Mouse (Mus musculus) stomach, postnatal 0 days (tissue): Measurements from ENCODE around the gene Gatad2b. TPM values are rescaled to one million over a fixed set of nuclear protein-coding genes. Genes with fewer than 3 reads are reported as not detected.

Experiments used
- ATAC-seq: fragments of 200-750 bp; cut with Nextera tagmentation; 2 replicates; pipeline ENCODE4 v1.8.0; 2017; ENCODE audit not compliant: low FRiP score, low TSS enrichment
- DNase-seq: peaks from one replicate; pipeline ENCODE4 v3.0.0-alpha.2; 2016; ENCODE audit warnings: low spot score
- H3K27ac ChIP-seq: fragments of 300-500 bp; sonication (generic); replicated peaks from 2 replicates; pipeline ENCODE4 v1.5.1; 2014; ENCODE audit warnings: mild to moderate bottlenecking, control low read depth
- H3K27me3 ChIP-seq: fragments of 300-500 bp; sonication (generic); 2 replicates; pipeline ENCODE4 v1.6.1; 2014; ENCODE audit warnings: low read length; ENCODE audit not compliant: control insufficient read depth, insufficient read depth
- H3K36me3 ChIP-seq: fragments of 300-500 bp; sonication (generic); 2 replicates; pipeline ENCODE4 v1.6.1; 2014; ENCODE audit warnings: low read length, mixed read lengths; ENCODE audit not compliant: control insufficient read depth, insufficient read depth
- H3K4me1 ChIP-seq: fragments of 300-500 bp; sonication (generic); replicated peaks from 2 replicates; pipeline ENCODE4 v1.6.1; 2014; ENCODE audit warnings: antibody characterized with exemption; ENCODE audit not compliant: control insufficient read depth, insufficient read depth
- H3K4me2 ChIP-seq: fragments of 300-500 bp; sonication (generic); replicated peaks from 2 replicates; pipeline ENCODE4 v1.6.1; 2014; ENCODE audit warnings: low read depth, mild to moderate bottlenecking, control low read depth, moderate library complexity
- H3K4me3 ChIP-seq: fragments of 300-500 bp; sonication (generic); 2 replicates; pipeline ENCODE4 v1.5.1; 2014; ENCODE audit warnings: low read depth, low read length, control low read depth
- H3K9ac ChIP-seq: fragments of 300-500 bp; sonication (generic); 2 replicates; pipeline ENCODE4 v1.6.1; 2014; ENCODE audit warnings: mild to moderate bottlenecking, low read length, control low read depth, mixed read lengths
- H3K9me3 ChIP-seq: fragments of 300-500 bp; sonication (generic); 2 replicates; pipeline ENCODE4 v1.6.1; 2016; ENCODE audit warnings: low read length; ENCODE audit not compliant: control insufficient read depth
- CTCF ChIP-seq: IDR thresholded peaks from 2 replicates; pipeline ENCODE4 v1.5.1; 2016; ENCODE audit warnings: antibody characterized with exemption, low read depth, mild to moderate bottlenecking, moderate library complexity
- EP300 ChIP-seq: optimal IDR thresholded peaks from 2 replicates; pipeline ENCODE3; 2016; ENCODE audit warnings: antibody characterized with exemption
- WGBS: fragments of 180-500 bp; shearing (Covaris S2); extraction: QIAGEN DNeasy Blood & Tissue Kit; methylation state at CpG from one replicate; pipeline ENCODE4 v1.1.7; 2014; 5-methylcytosine and 5-hydroxymethylcytosine counted together
- polyA plus RNA-seq: library from polyadenylated mRNA; unstranded; fragments of >200 nt; fragmentation: Nextera tagmentation; extraction: Ambion mirVana; gene quantifications from 2 replicates; pipeline ENCODE4 v1.2.1, GENCODE M21; 2015

Gatad2b gene
- polyA plus RNA-seq, 1 experiment from 2014 or later, result 4.8 TPM

- TF ChIP-seq EP300 (no peak), CTCF (peak; percentile 43)
- Histone ChIP-seq H3K4me3 (peak overlapping the region; percentile 60), H3K4me2 (peak overlapping the region; percentile 98), H3K4me1 (no peaks in the 10 kb centered on the region), H3K27ac (no peak overlapping the region), H3K9ac (peak overlapping the region; percentile 63), H3K36me3 (peaks cover 14% of the 10 kb centered on the region), H3K27me3 (no peaks in the 10 kb centered on the region), H3K9me3 (no peaks in the 10 kb centered on the region)
- ATAC-seq (peak; percentile 38), DNase-seq (no peak)
- WGBS, result 4% methylated on average over 49 of the region's 53 CpGs
These were observed 95.9 kb downstream of the Gatad2b start for GRCm38 (mm10) chr3:90388726-90389510.

GRCm38 (mm10) chr3:90389511-90390490 is 96.8 kb downstream of the Gatad2b start, which contains the start of gene Slc27a3:
Gene Slc27a3, minus strand, starts transcription at chr3:90389938.
- Histone ChIP-seq H3K27me3 (no peaks in the 10 kb centered on the region), H3K27ac (0 out of 2 replicates have a peak within 1 kb of the TSS, but pooled peaks have one; percentile 49), H3K9me3 (no peaks in the 10 kb centered on the region), H3K4me1 (no peaks in the 10 kb centered on the region), H3K4me3 (peak within 1 kb of the TSS; percentile 60), H3K9ac (peak within 1 kb of the TSS; percentile 63), H3K36me3 (peaks cover 19% of the 10 kb centered on the region), H3K4me2 (peak within 1 kb of the TSS; percentile 98)
- 4% methylated on average over 51 of the region's 55 CpGs for WGBS
- TF ChIP-seq EP300, result no peak
- no peak for TF ChIP-seq CTCF
- DNase-seq (peak; percentile 52), ATAC-seq (peak; percentile 34)

GRCm38 (mm10) chr3:90391004-90391403 is 98.0 kb downstream of the Gatad2b start:
- H3K9ac ChIP-seq, result no peak overlapping the region
- ATAC-seq, result no peak
- H3K27me3 ChIP-seq, result no peaks in the 10 kb centered on the region
- H3K4me3 ChIP-seq, result no peak overlapping the region
- no peak overlapping the region for H3K27ac ChIP-seq
- 56% methylated on average over 4 of the region's 4 CpGs for WGBS
- no peak for DNase-seq
- H3K36me3 ChIP-seq, result peaks cover 26% of the 10 kb centered on the region
- no peaks in the 10 kb centered on the region for H3K9me3 ChIP-seq
- H3K4me1 ChIP-seq, result no peaks in the 10 kb centered on the region
- TF ChIP-seq EP300, result no peak
- TF ChIP-seq CTCF, result no peak
- H3K4me2 ChIP-seq, result no peak overlapping the region

- Histone ChIP-seq H3K4me2 (no peak overlapping the region), H3K4me1 (no peaks in the 10 kb centered on the region), H3K27ac (no peak overlapping the region), H3K9me3 (no peaks in the 10 kb centered on the region), H3K4me3 (no peak overlapping the region), H3K36me3 (peaks cover 26% of the 10 kb centered on the region), H3K27me3 (no peaks in the 10 kb centered on the region), H3K9ac (no peak overlapping the region)
- DNase-seq (no peak), ATAC-seq (no peak)
- TF ChIP-seq CTCF, result no peak
- TF ChIP-seq EP300, result no peak
- 85% methylated on average over 8 of the region's 8 CpGs for WGBS
These were observed 99.0 kb downstream of the Gatad2b start for GRCm38 (mm10) chr3:90391941-90392340.

- H3K36me3 ChIP-seq, result peaks cover 26% of the 10 kb centered on the region
- H3K27me3 ChIP-seq, result no peaks in the 10 kb centered on the region
- no peaks in the 10 kb centered on the region for H3K4me1 ChIP-seq
- ATAC-seq (no peak), DNase-seq (no peak)
- no peak overlapping the region for H3K4me3 ChIP-seq
- TF ChIP-seq CTCF (no peak), EP300 (no peak)
- H3K9ac ChIP-seq, result no peak overlapping the region
- H3K4me2 ChIP-seq, result no peak overlapping the region
- no peaks in the 10 kb centered on the region for H3K9me3 ChIP-seq
- WGBS, result 91% methylated on average over 3 of the region's 3 CpGs
- H3K27ac ChIP-seq, result no peak overlapping the region
These were observed 99.7 kb downstream of the Gatad2b start for GRCm38 (mm10) chr3:90392661-90393060.
